Mouse (Mus musculus) forebrain, embryonic 12.5 days (tissue): ENCODE data around the gene Ankrd7. TPM values are rescaled to one million over a fixed set of nuclear protein-coding genes. Genes with fewer than 3 reads are reported as not detected.
"Not testable (repeated sequence)": the region's sequence is repeated elsewhere in the genome, so short reads cannot be mapped to it uniquely, and the experiment has no call there.

ENCODE experiments used
- ATAC-seq: fragments of 200-750 bp; cut with Nextera tagmentation; 2 replicates; pipeline ENCODE4 v1.8.0; 2017; ENCODE audit warnings: moderate TSS enrichment; ENCODE audit not compliant: low FRiP score
- H3K27ac ChIP-seq: fragments of 300-500 bp; sonication (generic); 2 replicates; pipeline ENCODE4 v1.5.1; 2016; ENCODE audit warnings: mild to moderate bottlenecking
- H3K27me3 ChIP-seq: fragments of 300-500 bp; sonication (generic); 2 replicates; pipeline ENCODE4 v1.6.1; 2016; ENCODE audit warnings: mild to moderate bottlenecking
- H3K36me3 ChIP-seq: fragments of 300-500 bp; sonication (generic); replicated peaks from 2 replicates; pipeline ENCODE4 v1.6.1; 2016; ENCODE audit warnings: mild to moderate bottlenecking
- H3K4me1 ChIP-seq: fragments of 300-500 bp; sonication (generic); 2 replicates; pipeline ENCODE4 v1.6.1; 2016
- H3K4me2 ChIP-seq: fragments of 300-500 bp; sonication (generic); 2 replicates; pipeline ENCODE4 v1.6.1; 2016; ENCODE audit warnings: mild to moderate bottlenecking, moderate library complexity
- H3K4me3 ChIP-seq: fragments of 300-500 bp; sonication (generic); replicated peaks from 2 replicates; pipeline ENCODE4 v1.5.1; 2016; ENCODE audit warnings: mild to moderate bottlenecking
- H3K9ac ChIP-seq: fragments of 300-500 bp; sonication (generic); 2 replicates; pipeline ENCODE4 v1.6.1; 2016; ENCODE audit warnings: mild to moderate bottlenecking
- H3K9me3 ChIP-seq: fragments of 300-500 bp; sonication (generic); 2 replicates; pipeline ENCODE4 v1.6.1; 2016
- WGBS: fragments of 180-500 bp; shearing (Covaris S2); methylation state at CpG from one replicate; pipeline ENCODE4 v1.1.7; 2016; 5-methylcytosine and 5-hydroxymethylcytosine counted together
- polyA plus RNA-seq: library from polyadenylated mRNA; unstranded; fragments of >200 nt; fragmentation: Nextera tagmentation; extraction: Ambion mirVana; gene quantifications from 2 replicates; pipeline ENCODE4 v1.2.1, GENCODE M21; 2016

Gene Ankrd7
- 0.27 and 0.35 TPM in 2 replicates for polyA plus RNA-seq

- no peak within 1 kb of the TSS for H3K27ac ChIP-seq
- no peaks in the 10 kb centered on the region for H3K27me3 ChIP-seq
- no peak within 1 kb of the TSS for H3K4me2 ChIP-seq
- WGBS = 93% methylated on average over 8 of the region's 8 CpGs
- no peaks in the 10 kb centered on the region for H3K36me3 ChIP-seq
- no peak within 1 kb of the TSS for H3K9ac ChIP-seq
- no peak for ATAC-seq
- no peak within 1 kb of the TSS for H3K4me3 ChIP-seq
- no peaks in the 10 kb centered on the region for H3K4me1 ChIP-seq
- H3K9me3 ChIP-seq = 0 out of 2 replicates have a peak, but pooled peaks cover 1% of the 10 kb centered on the region
Observed at GRCm38 (mm10) chr6:18866018-18866417, at the start of gene Ankrd7. Gene Ankrd7, plus strand, starts transcription at chr6:18866318.

- Histone ChIP-seq H3K27me3 (no peaks in the 10 kb centered on the region), H3K4me3 (no peak overlapping the region), H3K9ac (no peak overlapping the region), H3K36me3 (no peaks in the 10 kb centered on the region), H3K27ac (no peak overlapping the region), H3K4me1 (no peaks in the 10 kb centered on the region), H3K9me3 (no peaks in the 10 kb centered on the region), H3K4me2 (no peak overlapping the region)
- WGBS = 15% methylated on average over 4 of the region's 4 CpGs
- ATAC-seq = peak; percentile 68
Observed at GRCm38 (mm10) chr6:18819343-18819742, 46.8 kb upstream of the Ankrd7 start.

DNA sequence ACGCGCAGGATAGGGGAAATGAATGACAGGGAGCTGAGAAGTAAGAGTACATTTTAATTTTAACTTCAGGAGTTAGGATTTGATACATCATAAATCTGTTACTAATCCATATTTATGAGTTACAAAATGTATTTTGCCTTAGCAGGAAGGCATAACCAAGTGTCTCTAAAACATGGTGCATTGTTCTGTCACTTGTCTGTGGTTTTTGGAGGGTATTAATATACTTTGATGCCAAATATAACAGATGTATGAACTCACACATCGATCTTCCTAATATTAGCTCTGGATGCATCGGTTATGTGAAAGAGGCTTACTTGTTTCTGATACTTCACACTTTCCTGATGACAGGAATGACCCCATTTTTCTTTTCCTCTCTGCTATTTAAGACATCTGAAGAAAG is 45.9 kb upstream of the Ankrd7 start:
- no peak for ATAC-seq
- no peak overlapping the region for H3K4me3 ChIP-seq
- WGBS = 65% methylated on average over 4 of the region's 4 CpGs

DNA sequence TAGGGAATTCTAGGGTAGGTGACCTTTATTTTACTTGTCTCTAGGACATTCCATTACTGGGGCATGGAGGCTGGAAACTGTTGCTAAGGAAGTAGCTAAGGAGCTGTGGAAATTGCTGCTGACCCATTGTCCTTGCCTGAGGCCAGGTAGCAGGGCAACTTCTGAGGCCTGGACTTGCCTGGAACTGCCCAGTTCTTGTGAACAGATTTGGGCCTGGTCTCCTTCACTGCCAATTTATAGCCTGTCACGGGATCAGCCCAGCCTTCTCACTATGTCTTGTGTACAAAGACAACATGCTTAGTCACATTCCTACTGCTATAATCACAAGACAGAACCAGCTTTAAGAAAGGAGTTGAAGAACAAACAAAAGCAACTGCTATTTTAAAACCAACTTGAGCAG is 43.3 kb upstream of the Ankrd7 start:
- no peak for ATAC-seq

More for the DNA sequence above, 45.9 kb upstream of the Ankrd7 start:
- H3K9me3 ChIP-seq = no peaks in the 10 kb centered on the region
- no peak overlapping the region for H3K9ac ChIP-seq
- no peaks in the 10 kb centered on the region for H3K36me3 ChIP-seq
- no peak overlapping the region for H3K27ac ChIP-seq
- H3K4me1 ChIP-seq = no peaks in the 10 kb centered on the region
- H3K4me2 ChIP-seq = no peak overlapping the region
- H3K27me3 ChIP-seq = no peaks in the 10 kb centered on the region

GRCm38 (mm10) chr6:18832958-18833357 is 33.2 kb upstream of the Ankrd7 start:
- no peaks in the 10 kb centered on the region for H3K9me3 ChIP-seq
- 88% methylated on average over 1 of the region's 1 CpGs for WGBS
- no peaks in the 10 kb centered on the region for H3K4me1 ChIP-seq
- no peak overlapping the region for H3K4me2 ChIP-seq
- H3K4me3 ChIP-seq = no peak overlapping the region
- no peak overlapping the region for H3K9ac ChIP-seq
- no peak overlapping the region for H3K27ac ChIP-seq
- ATAC-seq = no peak
- H3K27me3 ChIP-seq = no peaks in the 10 kb centered on the region
- no peaks in the 10 kb centered on the region for H3K36me3 ChIP-seq

More for the DNA sequence above, 43.3 kb upstream of the Ankrd7 start:
- Histone ChIP-seq H3K9ac (no peak overlapping the region), H3K9me3 (no peaks in the 10 kb centered on the region), H3K27ac (no peak overlapping the region), H3K27me3 (no peaks in the 10 kb centered on the region), H3K4me3 (no peak overlapping the region), H3K4me2 (no peak overlapping the region), H3K4me1 (no peaks in the 10 kb centered on the region), H3K36me3 (no peaks in the 10 kb centered on the region)
- 79% methylated on average over 1 of the region's 1 CpGs for WGBS

DNA sequence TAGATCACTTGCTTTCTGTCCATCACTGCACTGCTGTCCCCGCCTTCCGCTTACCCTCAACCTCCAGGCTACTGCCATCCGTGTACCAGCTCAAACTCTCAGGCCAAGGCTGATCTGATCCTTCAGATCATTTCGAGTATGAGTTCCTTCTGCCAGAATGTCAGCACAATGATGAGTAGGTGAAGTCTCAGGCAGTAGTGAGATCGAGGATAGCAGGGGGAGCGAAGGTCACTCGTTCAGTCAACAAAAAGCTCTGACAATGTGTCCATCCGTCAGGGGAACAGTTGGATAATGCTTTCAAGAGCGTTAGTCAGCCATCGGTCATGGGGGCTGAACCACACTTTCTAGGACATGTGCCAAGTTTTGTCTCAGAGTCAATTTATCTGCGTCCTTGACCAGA is 21.6 kb upstream of the Ankrd7 start:
- not testable (repeated sequence) for H3K27ac ChIP-seq, H3K4me3 ChIP-seq, H3K36me3 ChIP-seq, H3K27me3 ChIP-seq, H3K4me2 ChIP-seq, H3K9ac ChIP-seq, ATAC-seq, H3K9me3 ChIP-seq, H3K4me1 ChIP-seq
- WGBS = 89% methylated on average over 4 of the region's 11 CpGs

- not testable (repeated sequence) for ATAC-seq, H3K36me3 ChIP-seq, H3K27ac ChIP-seq, H3K27me3 ChIP-seq, H3K9me3 ChIP-seq, H3K4me3 ChIP-seq, H3K9ac ChIP-seq, H3K4me2 ChIP-seq
- peaks cover 12% of the 10 kb centered on the region for H3K4me1 ChIP-seq
- WGBS = 70% methylated on average over 5 of the region's 7 CpGs
Observed at GRCm38 (mm10) chr6:18845571-18845970, 20.5 kb upstream of the Ankrd7 start.

GRCm38 (mm10) chr6:18848051-18848701 is 17.9 kb upstream of the Ankrd7 start, which contains the start of gene Lsm8:
Gene Lsm8, plus strand, starts transcription at chr6:18848579.
- Histone ChIP-seq H3K4me2 (peak within 1 kb of the TSS; percentile 68), H3K9me3 (no peaks in the 10 kb centered on the region), H3K4me3 (peak within 1 kb of the TSS; percentile 70), H3K27me3 (no peaks in the 10 kb centered on the region), H3K4me1 (peaks cover 18% of the 10 kb centered on the region), H3K36me3 (peaks cover 21% of the 10 kb centered on the region), H3K9ac (peak within 1 kb of the TSS; percentile 90), H3K27ac (peak within 1 kb of the TSS; percentile 95)
- ATAC-seq = peak; percentile 100
- WGBS = 2% methylated on average over 37 of the region's 37 CpGs

DNA sequence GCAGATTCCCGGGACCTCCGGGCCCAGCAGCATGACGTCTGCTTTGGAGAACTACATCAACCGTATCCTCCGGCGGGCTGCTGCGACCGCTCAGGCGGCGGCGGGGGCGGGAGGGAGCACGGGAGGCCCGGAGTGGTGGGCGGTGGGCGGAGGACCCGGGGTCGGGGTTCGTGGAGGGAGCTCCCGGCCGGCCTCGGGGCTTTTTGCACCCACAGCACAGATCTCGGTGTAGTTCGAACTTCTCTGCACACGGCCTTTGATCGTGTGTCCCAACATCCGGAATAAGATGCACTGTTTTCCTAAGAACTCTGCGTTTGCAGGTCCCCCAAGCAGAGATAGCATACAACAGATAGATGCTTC is 17.4 kb upstream of the Ankrd7 start:
- Histone ChIP-seq H3K9ac (peak overlapping the region; percentile 90), H3K27ac (peak overlapping the region; percentile 95), H3K4me3 (peak overlapping the region; percentile 70), H3K36me3 (peaks cover 25% of the 10 kb centered on the region), H3K27me3 (no peaks in the 10 kb centered on the region), H3K4me2 (peak overlapping the region; percentile 68), H3K9me3 (no peaks in the 10 kb centered on the region), H3K4me1 (peaks cover 18% of the 10 kb centered on the region)
- ATAC-seq = peak; percentile 83; the same call in 1 of the 2 replicates
- WGBS = under 1% methylated on average over 28 of the region's 28 CpGs

GRCm38 (mm10) chr6:18855323-18855722 is 10.8 kb upstream of the Ankrd7 start:
- ATAC-seq = no peak

GRCm38 (mm10) chr6:18856487-18857078 is 9.5 kb upstream of the Ankrd7 start:
- no peaks in the 10 kb centered on the region for H3K27me3 ChIP-seq
- H3K9me3 ChIP-seq = 0 out of 2 replicates have a peak, but pooled peaks cover 6% of the 10 kb centered on the region
- no peak overlapping the region for H3K4me2 ChIP-seq
- 97% methylated on average over 3 of the region's 3 CpGs for WGBS
- H3K27ac ChIP-seq = no peak overlapping the region
- no peaks in the 10 kb centered on the region for H3K4me1 ChIP-seq
- no peak overlapping the region for H3K9ac ChIP-seq
- ATAC-seq = peak; percentile 31; the same call in 1 of the 2 replicates
- H3K4me3 ChIP-seq = no peak overlapping the region
- H3K36me3 ChIP-seq = peaks cover 44% of the 10 kb centered on the region

More at GRCm38 (mm10) chr6:18855323-18855722, 10.8 kb upstream of the Ankrd7 start:
- no peak overlapping the region for H3K27ac ChIP-seq
- no peak overlapping the region for H3K9ac ChIP-seq
- H3K4me1 ChIP-seq = peaks cover 6% of the 10 kb centered on the region
- H3K4me2 ChIP-seq = no peak overlapping the region
- no peaks in the 10 kb centered on the region for H3K27me3 ChIP-seq
- peaks cover 52% of the 10 kb centered on the region for H3K36me3 ChIP-seq
- H3K9me3 ChIP-seq = no peaks in the 10 kb centered on the region
- H3K4me3 ChIP-seq = no peak overlapping the region

DNA sequence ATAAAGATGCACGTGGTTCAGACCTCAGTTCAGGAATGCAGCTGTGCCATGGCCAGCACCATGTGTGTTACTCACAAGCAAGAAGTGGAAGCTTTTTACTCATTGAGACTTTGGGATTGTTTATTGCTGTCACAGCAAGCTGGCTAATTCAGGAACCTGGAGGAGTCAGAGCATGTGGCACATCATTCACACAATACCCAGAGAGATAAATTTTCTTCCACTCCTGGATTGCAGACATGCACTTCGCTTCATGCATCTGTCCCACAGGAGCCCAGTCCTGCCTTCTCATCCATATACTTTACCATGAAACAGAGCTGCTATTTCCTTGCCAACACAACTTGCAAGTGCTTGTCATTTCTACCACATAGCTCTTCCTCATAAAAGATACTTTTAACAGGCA is 22.9 kb downstream of the Ankrd7 start:
- no peaks in the 10 kb centered on the region for H3K4me1 ChIP-seq
- no peaks in the 10 kb centered on the region for H3K9me3 ChIP-seq
- no peak overlapping the region for H3K4me3 ChIP-seq
- H3K36me3 ChIP-seq = no peaks in the 10 kb centered on the region
- no peak overlapping the region for H3K9ac ChIP-seq
- no peak for ATAC-seq
- no peak overlapping the region for H3K4me2 ChIP-seq
- H3K27ac ChIP-seq = no peak overlapping the region
- H3K27me3 ChIP-seq = no peaks in the 10 kb centered on the region
- WGBS = 88% methylated on average over 2 of the region's 2 CpGs

DNA sequence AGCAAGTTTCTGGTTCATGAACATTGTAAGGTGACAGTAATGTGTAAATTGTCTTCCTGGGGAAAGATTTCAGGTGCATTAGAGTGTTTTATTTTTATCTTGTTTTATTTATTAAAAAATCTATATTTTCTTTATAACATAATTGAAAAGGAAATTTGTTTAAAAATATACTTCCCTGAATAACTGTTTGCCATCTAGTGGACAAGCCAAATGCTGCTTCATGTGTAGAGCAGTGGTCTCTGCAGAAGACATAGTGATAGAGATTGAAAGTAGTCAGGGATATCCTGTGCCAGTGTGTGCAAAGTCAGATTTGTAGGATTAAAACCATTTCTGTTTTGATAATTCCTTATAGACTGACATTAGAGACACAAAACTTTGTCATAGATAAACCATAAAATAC is 28.0 kb downstream of the Ankrd7 start:
- no peak for ATAC-seq
- Histone ChIP-seq H3K4me2 (no peak overlapping the region), H3K9ac (no peak overlapping the region), H3K27ac (no peak overlapping the region), H3K4me1 (no peaks in the 10 kb centered on the region), H3K9me3 (no peaks in the 10 kb centered on the region), H3K4me3 (no peak overlapping the region), H3K27me3 (no peaks in the 10 kb centered on the region), H3K36me3 (no peaks in the 10 kb centered on the region)
